Mouse (Mus musculus) liver, postnatal 0 days (tissue): ENCODE results near the gene Slco3a1. TPM values are rescaled to one million over a fixed set of nuclear protein-coding genes. Genes with fewer than 3 reads are reported as not detected.

Source experiments
- ATAC-seq: fragments of 200-750 bp; cut with Nextera tagmentation; 2 replicates; pipeline ENCODE4 v1.8.0; 2017; ENCODE audit warnings: mild to moderate bottlenecking, moderate library complexity
- DNase-seq: peaks from one replicate; pipeline ENCODE4 v3.0.0-alpha.2; 2016
- H3K27ac ChIP-seq: fragments of 300-500 bp; sonication (generic); 2 replicates; pipeline ENCODE4 v1.5.1; 2014; ENCODE audit warnings: antibody characterized with exemption, moderate library complexity, mild to moderate bottlenecking, low read depth
- H3K27me3 ChIP-seq: fragments of 300-500 bp; sonication (generic); 2 replicates; pipeline ENCODE4 v1.6.1; 2014; ENCODE audit warnings: low read length, control low read depth, mixed read lengths; ENCODE audit not compliant: insufficient read depth
- H3K36me3 ChIP-seq: fragments of 300-500 bp; sonication (generic); replicated peaks from 2 replicates; pipeline ENCODE4 v1.6.1; 2014; ENCODE audit warnings: mild to moderate bottlenecking, control low read depth, low read length, moderate library complexity, mixed read lengths; ENCODE audit not compliant: insufficient read depth
- H3K4me1 ChIP-seq: fragments of 300-500 bp; sonication (generic); 2 replicates; pipeline ENCODE4 v1.6.1; 2014; ENCODE audit warnings: antibody characterized with exemption, mild to moderate bottlenecking, control low read depth; ENCODE audit not compliant: insufficient read depth
- H3K4me2 ChIP-seq: fragments of 300-500 bp; sonication (generic); 2 replicates; pipeline ENCODE4 v1.6.1; 2014; ENCODE audit warnings: low read depth, mild to moderate bottlenecking, low read length, moderate library complexity, mixed read lengths
- H3K4me3 ChIP-seq: fragments of 300-500 bp; sonication (generic); 2 replicates; pipeline ENCODE4 v1.5.1; 2014; ENCODE audit warnings: low read depth, low read length
- H3K9ac ChIP-seq: fragments of 300-500 bp; sonication (generic); replicated peaks from 2 replicates; pipeline ENCODE4 v1.6.1; 2014; ENCODE audit warnings: mild to moderate bottlenecking, moderate library complexity
- H3K9me3 ChIP-seq: fragments of 300-500 bp; sonication (generic); 2 replicates; pipeline ENCODE4 v1.6.1; 2016; ENCODE audit warnings: mild to moderate bottlenecking, control low read depth, low read length, mixed read lengths
- CTCF ChIP-seq: sonication (generic); IDR thresholded peaks from 2 replicates; pipeline ENCODE4 v1.5.1; 2016; ENCODE audit warnings: antibody characterized with exemption, low read depth
- EP300 ChIP-seq: IDR thresholded peaks from 2 replicates; pipeline ENCODE4 v1.6.1; 2016; ENCODE audit warnings: antibody characterized with exemption, low read depth, mild to moderate bottlenecking
- WGBS: fragments of 180-500 bp; shearing (Covaris S2); extraction: QIAGEN DNeasy Blood & Tissue Kit; methylation state at CpG from one replicate; pipeline ENCODE4 v1.1.7; 2014; ENCODE audit not compliant: insufficient replicate concordance; 5-methylcytosine and 5-hydroxymethylcytosine counted together
- polyA plus RNA-seq: library from polyadenylated mRNA; unstranded; fragments of >200 nt; fragmentation: Nextera tagmentation; extraction: Ambion mirVana; gene quantifications from 2 replicates; pipeline ENCODE4 v1.2.1, GENCODE M21; 2015

Gene Slco3a1
- polyA plus RNA-seq, 1 experiment from 2014 or later = 1.2 TPM

GRCm38 (mm10) chr7:74399729-74400128 is 154.9 kb downstream of the Slco3a1 start:
- H3K4me2 ChIP-seq = no peak overlapping the region
- H3K9ac ChIP-seq = no peak overlapping the region
- no peaks in the 10 kb centered on the region for H3K36me3 ChIP-seq
- 83% methylated on average over 6 of the region's 6 CpGs for WGBS
- ATAC-seq = no peak
- no peaks in the 10 kb centered on the region for H3K9me3 ChIP-seq
- no peak overlapping the region for H3K27ac ChIP-seq
- no peak overlapping the region for H3K4me3 ChIP-seq
- H3K27me3 ChIP-seq = no peaks in the 10 kb centered on the region
- no peak for DNase-seq
- no peaks in the 10 kb centered on the region for H3K4me1 ChIP-seq
- TF ChIP-seq EP300 = no peak
- TF ChIP-seq CTCF = no peak

GRCm38 (mm10) chr7:74399154-74399553 is 155.4 kb downstream of the Slco3a1 start:
- TF ChIP-seq EP300 (no peak), CTCF (no peak)
- no peak overlapping the region for H3K4me3 ChIP-seq
- ATAC-seq (no peak), DNase-seq (no peak)
- H3K4me1 ChIP-seq = no peaks in the 10 kb centered on the region
- H3K36me3 ChIP-seq = no peaks in the 10 kb centered on the region
- H3K27ac ChIP-seq = no peak overlapping the region
- H3K4me2 ChIP-seq = no peak overlapping the region
- no peaks in the 10 kb centered on the region for H3K27me3 ChIP-seq
- H3K9me3 ChIP-seq = no peaks in the 10 kb centered on the region
- no peak overlapping the region for H3K9ac ChIP-seq
- WGBS = 74% methylated on average over 4 of the region's 4 CpGs

- WGBS = 78% methylated on average over 2 of the region's 2 CpGs
- H3K27me3 ChIP-seq = no peaks in the 10 kb centered on the region
- no peak for TF ChIP-seq CTCF
Measured at GRCm38 (mm10) chr7:74398326-74398725, 156.3 kb downstream of the Slco3a1 start.

DNA sequence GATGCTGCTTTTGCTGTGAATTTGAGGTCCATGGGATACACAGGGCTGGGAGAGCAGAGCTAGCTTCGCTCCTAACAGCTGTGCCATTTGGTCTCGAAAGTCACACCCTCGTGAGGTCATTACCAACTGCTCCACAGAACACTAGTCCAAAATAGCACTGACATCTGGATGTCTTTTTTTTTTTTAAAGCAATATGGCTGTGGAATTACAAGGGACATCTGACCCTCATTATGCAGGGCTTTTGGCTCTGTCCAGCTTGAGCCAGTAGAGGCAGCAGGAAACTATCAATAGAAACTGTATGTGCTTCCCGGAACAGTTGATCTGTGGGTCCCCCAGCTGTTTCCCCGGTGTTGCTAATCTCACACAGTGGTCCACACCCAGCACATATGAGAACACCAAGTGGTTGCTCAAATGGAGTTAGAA is 163.1 kb downstream of the Slco3a1 start:
- Histone ChIP-seq H3K9ac (no peak overlapping the region), H3K4me2 (no peak overlapping the region), H3K4me1 (no peaks in the 10 kb centered on the region), H3K9me3 (no peaks in the 10 kb centered on the region), H3K36me3 (no peaks in the 10 kb centered on the region), H3K4me3 (no peak overlapping the region), H3K27ac (no peak overlapping the region), H3K27me3 (no peaks in the 10 kb centered on the region)
- TF ChIP-seq EP300 (no peak), CTCF (no peak)
- DNase-seq (no peak), ATAC-seq (no peak)
- WGBS = 66% methylated on average over 5 of the region's 5 CpGs

More at GRCm38 (mm10) chr7:74398326-74398725, 156.3 kb downstream of the Slco3a1 start:
- Histone ChIP-seq H3K4me3 (no peak overlapping the region), H3K36me3 (no peaks in the 10 kb centered on the region), H3K9me3 (no peaks in the 10 kb centered on the region), H3K4me1 (no peaks in the 10 kb centered on the region), H3K27ac (no peak overlapping the region), H3K4me2 (no peak overlapping the region), H3K9ac (no peak overlapping the region)
- ATAC-seq (no peak), DNase-seq (no peak)

DNA sequence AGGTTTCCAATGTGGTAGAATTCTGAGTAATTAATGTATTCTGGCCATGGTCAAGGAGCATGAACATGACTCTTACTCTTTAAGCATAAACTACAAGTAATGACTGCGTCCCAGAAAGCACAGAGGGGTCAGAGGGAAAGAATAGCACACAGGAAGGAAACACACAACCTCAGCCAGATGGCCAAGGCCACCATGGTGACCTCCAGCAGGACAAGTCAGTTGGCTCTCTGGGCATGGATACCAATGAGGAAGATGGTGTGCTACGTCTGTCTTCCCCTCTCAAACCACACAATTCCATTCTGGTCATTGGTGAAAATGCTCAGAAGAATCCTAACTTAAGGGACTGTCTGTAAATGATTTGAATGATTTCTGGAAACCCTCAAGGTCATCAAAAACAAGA is 165.0 kb downstream of the Slco3a1 start:
- Histone ChIP-seq H3K4me1 (no peaks in the 10 kb centered on the region), H3K4me2 (no peak overlapping the region), H3K36me3 (no peaks in the 10 kb centered on the region), H3K27ac (no peak overlapping the region), H3K4me3 (no peak overlapping the region), H3K9me3 (no peaks in the 10 kb centered on the region), H3K27me3 (no peaks in the 10 kb centered on the region), H3K9ac (no peak overlapping the region)
- ATAC-seq (no peak), DNase-seq (no peak)
- 48% methylated on average over 2 of the region's 2 CpGs for WGBS
- TF ChIP-seq CTCF = no peak
- no peak for TF ChIP-seq EP300

DNA sequence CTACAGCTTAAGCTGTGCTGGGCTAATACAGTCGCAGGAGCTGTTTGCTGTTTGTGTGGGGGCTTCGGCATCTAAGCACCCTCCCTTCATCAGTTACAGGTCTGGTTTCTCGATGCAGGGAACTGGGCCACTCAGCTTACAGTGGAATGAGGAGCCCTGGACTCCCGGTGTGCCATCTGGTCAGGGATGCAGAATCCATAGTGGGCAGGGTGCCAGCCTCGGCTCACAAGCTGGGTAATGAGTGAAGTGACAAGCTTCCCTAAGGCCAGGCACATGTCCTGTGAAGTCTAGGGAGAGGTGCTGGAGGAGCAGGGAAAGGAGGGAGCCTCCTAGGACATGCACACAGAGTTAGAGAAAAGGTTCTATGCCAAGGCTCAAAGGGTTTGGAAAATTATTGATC is 168.3 kb downstream of the Slco3a1 start:
- H3K4me2 ChIP-seq = no peak overlapping the region
- H3K4me3 ChIP-seq = no peak overlapping the region
- DNase-seq (peak; percentile 19), ATAC-seq (no peak)
- TF ChIP-seq EP300 = no peak
- TF ChIP-seq CTCF = no peak
- no peak overlapping the region for H3K9ac ChIP-seq
- H3K27ac ChIP-seq = no peak overlapping the region
- WGBS = 80% methylated on average over 5 of the region's 5 CpGs
- H3K9me3 ChIP-seq = no peaks in the 10 kb centered on the region
- H3K4me1 ChIP-seq = no peaks in the 10 kb centered on the region
- H3K27me3 ChIP-seq = no peaks in the 10 kb centered on the region
- H3K36me3 ChIP-seq = no peaks in the 10 kb centered on the region

DNA sequence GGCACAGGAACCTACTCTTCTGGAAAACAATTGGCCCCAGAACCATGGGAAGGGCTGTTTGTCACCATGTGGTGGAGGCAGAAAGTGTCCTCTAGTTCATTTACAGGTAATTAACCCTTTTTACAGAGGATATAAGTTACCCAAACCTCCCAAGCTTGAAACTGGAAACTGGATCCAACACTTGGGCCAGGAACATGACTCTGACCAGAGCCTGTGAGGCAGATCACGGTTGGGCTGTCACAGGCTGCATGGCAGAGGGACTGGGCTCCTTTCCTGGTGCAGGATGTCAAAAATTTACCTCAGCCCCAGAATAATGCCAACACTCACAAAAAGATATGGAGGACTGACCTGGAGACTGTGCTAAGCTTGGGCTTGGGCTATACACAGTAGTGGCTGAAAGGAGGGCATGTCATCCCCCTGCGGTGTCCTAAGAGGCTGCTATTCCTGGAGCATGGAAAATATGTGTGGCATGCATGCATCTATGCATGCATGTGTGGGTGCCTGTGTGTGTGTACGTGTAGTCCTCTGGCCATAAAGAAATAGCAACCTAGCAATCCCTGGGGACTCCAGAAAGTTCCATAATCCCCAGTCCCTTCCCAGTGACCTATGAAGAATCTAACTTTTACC is 171.4 kb downstream of the Slco3a1 start:
- ATAC-seq (no peak), DNase-seq (no peak)
- no peaks in the 10 kb centered on the region for H3K27me3 ChIP-seq
- no peaks in the 10 kb centered on the region for H3K36me3 ChIP-seq
- no peak overlapping the region for H3K9ac ChIP-seq
- H3K4me1 ChIP-seq = no peaks in the 10 kb centered on the region
- no peaks in the 10 kb centered on the region for H3K9me3 ChIP-seq
- 60% methylated on average over 3 of the region's 3 CpGs for WGBS
- no peak overlapping the region for H3K27ac ChIP-seq
- no peak overlapping the region for H3K4me2 ChIP-seq
- no peak overlapping the region for H3K4me3 ChIP-seq
- no peak for TF ChIP-seq EP300
- TF ChIP-seq CTCF = no peak
